Mouse (Mus musculus) neural tube, embryonic 12.5 days (tissue): ENCODE measurements around the gene Nufip2. TPM values are rescaled to one million over a fixed set of nuclear protein-coding genes. Genes with fewer than 3 reads are reported as not detected.

Source experiments
- ATAC-seq: fragments of 200-750 bp; cut with Nextera tagmentation; 2 replicates; pipeline ENCODE4 v1.8.0; 2017; ENCODE audit warnings: low read depth, mild to moderate bottlenecking, moderate TSS enrichment, moderate library complexity; ENCODE audit not compliant: low FRiP score
- H3K27ac ChIP-seq: fragments of 300-500 bp; sonication (generic); 2 replicates; pipeline ENCODE4 v1.5.1; 2016
- H3K27me3 ChIP-seq: fragments of 300-500 bp; sonication (generic); replicated peaks from 2 replicates; pipeline ENCODE4 v1.6.1; 2016; ENCODE audit warnings: mild to moderate bottlenecking
- H3K36me3 ChIP-seq: fragments of 300-500 bp; sonication (generic); 2 replicates; pipeline ENCODE4 v1.6.1; 2016; ENCODE audit warnings: mild to moderate bottlenecking
- H3K4me1 ChIP-seq: fragments of 300-500 bp; sonication (generic); 2 replicates; pipeline ENCODE4 v1.6.1; 2016
- H3K4me2 ChIP-seq: fragments of 300-500 bp; sonication (generic); replicated peaks from 2 replicates; pipeline ENCODE4 v1.6.1; 2016; ENCODE audit warnings: mild to moderate bottlenecking
- H3K4me3 ChIP-seq: fragments of 300-500 bp; sonication (generic); 2 replicates; pipeline ENCODE4 v1.5.1; 2016
- H3K9ac ChIP-seq: fragments of 300-500 bp; sonication (generic); 2 replicates; pipeline ENCODE4 v1.6.1; 2016; ENCODE audit warnings: mild to moderate bottlenecking
- H3K9me3 ChIP-seq: fragments of 300-500 bp; sonication (generic); 2 replicates; pipeline ENCODE4 v1.6.1; 2016; ENCODE audit warnings: mild to moderate bottlenecking
- WGBS: fragments of 180-500 bp; shearing (Covaris S2); methylation state at CpG from one replicate; pipeline ENCODE4 v1.1.7; 2016; 5-methylcytosine and 5-hydroxymethylcytosine counted together
- polyA plus RNA-seq: library from polyadenylated mRNA; unstranded; fragments of >200 nt; fragmentation: Nextera tagmentation; extraction: Ambion mirVana; gene quantifications from 2 replicates; pipeline ENCODE4 v1.2.1, GENCODE M21; 2016

The Nufip2 gene
- polyA plus RNA-seq, 1 experiment from 2014 or later = 4.1 TPM

DNA sequence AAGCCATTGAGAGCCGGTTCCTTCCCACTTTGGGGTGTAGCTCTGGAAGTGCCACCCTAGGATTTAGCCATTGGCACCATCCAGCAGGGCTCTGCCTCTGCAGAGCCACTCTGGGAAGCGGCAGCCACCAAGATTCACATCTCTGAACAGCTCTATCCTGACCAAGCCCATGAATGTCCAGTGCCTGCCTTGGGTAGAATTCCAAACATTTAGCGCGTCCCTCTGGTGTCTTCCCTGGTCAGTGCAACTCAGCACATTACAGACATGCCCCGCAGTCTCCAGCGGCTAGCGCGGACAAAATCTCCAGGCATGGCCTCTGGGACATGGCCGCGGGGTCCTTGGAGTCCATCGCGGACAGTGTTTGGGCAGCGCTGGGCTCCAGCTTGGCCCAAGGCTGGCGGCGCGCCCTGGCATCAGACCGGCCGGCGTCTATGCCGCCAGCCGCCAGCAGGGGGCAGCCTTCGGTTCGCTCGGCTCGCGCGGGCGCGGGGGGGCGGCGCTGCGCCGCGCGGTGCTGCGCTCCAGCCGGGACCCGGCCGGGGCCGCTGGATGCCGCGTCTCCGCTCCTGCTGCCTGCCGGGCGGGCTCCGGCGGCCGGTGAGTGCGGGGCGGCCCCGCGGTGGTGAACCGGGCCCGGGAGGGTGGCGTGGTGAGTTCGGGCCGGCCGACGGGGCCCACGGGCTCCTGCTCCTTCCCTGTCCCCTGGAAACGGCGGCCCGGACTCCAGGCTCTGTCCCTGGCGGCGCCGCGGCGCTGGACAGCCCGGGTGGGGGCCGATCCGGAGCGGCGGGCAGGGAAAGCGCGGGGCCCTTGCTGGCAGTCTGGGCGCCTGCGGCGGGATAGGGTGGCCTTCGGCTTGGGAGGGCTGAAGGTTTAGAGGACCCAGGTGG is 77.1 kb downstream of the Nufip2 start, which contains the start of gene Myo18a:
Myo18a (plus strand) TSS at position 464 of the 890 bp plus-strand sequence.
- Histone ChIP-seq H3K4me3 (peak within 1 kb of the TSS; percentile 98), H3K36me3 (no peaks in the 10 kb centered on the region), H3K9ac (peak within 1 kb of the TSS; percentile 99), H3K27me3 (no peaks in the 10 kb centered on the region), H3K27ac (peak within 1 kb of the TSS; percentile 85), H3K4me1 (peaks cover 36% of the 10 kb centered on the region), H3K9me3 (no peaks in the 10 kb centered on the region), H3K4me2 (peak within 1 kb of the TSS; percentile 92)
- 1% methylated on average over 79 of the region's 79 CpGs for WGBS
- ATAC-seq = peak; percentile 85

DNA sequence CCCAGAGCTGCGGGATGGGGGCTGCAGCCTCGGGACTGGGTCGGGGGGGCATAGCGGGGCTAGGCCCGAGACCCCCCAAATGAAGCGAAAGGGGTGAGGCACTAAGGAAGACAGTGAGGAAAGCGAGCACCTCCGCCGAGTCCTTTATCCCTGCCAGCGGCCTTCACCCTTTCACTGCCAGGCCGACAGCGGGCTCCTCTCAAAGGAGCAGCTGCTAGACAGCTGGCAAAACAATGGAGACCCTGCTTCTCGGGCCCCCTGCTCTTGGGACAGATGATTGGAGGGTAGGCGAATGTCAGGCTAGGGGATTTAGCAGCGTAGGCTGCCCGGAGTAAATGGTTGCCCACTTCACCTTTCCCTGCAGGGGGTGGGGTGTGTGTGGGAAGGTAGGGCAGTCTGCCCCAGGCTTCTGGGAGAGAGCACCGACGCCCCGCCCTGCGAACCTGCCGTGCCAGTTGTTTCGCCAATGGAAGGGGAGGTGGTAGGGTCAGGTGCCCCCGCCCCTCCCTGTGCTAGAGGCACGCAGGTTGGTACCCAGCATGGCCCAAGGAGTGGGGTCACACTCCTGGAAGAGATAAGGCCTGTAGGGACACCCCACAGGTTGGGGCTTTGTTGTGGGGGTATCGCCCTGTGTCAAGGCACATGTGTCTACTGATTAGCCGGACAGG is 77.9 kb downstream of the Nufip2 start:
- H3K9me3 ChIP-seq = no peaks in the 10 kb centered on the region
- no peaks in the 10 kb centered on the region for H3K36me3 ChIP-seq
- H3K27me3 ChIP-seq = no peaks in the 10 kb centered on the region
- peak overlapping the region; percentile 92 for H3K4me2 ChIP-seq
- peaks cover 36% of the 10 kb centered on the region for H3K4me1 ChIP-seq
- H3K4me3 ChIP-seq = peak overlapping the region; percentile 98
- peak overlapping the region; percentile 99 for H3K9ac ChIP-seq
- 5% methylated on average over 26 of the region's 26 CpGs for WGBS
- ATAC-seq = peak; percentile 83
- peak overlapping the region; percentile 85 for H3K27ac ChIP-seq

DNA sequence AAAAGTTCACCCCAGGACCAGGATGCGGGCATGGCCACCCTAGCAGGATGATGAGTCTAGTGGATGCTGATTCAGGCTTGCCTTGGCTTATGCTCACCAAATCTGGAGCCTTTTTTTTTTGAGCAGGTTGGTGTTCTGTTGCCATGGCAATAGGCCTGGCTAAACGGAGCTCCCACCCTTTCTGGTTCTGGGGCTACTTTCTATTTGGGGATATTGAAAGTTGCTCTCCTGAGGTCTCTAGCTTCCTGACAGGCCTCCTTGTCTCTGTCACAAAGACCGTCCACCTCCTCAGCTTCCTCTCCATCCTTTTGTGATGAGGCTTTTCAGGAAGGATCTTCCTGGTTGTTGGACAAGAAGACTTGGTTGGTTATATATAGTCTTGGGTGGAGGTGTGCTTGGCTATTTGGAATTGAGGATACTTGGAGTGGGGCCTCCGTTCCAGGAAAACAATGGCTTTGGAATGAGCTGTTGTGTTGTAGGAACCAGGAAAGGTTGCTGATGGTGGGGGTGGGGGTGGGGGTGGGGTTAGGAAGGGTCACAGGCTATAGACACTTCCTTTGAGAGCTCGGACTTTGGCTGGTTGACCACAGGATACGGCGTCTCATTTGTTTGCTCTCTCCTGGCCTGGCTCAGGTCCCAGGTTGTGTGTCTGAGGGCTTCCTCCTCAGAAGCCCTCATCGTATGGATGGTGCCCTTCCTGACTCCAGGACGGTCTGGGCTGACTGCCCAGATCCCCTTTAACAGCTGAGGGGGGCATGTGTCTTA is 78.9 kb downstream of the Nufip2 start:
- H3K4me2 ChIP-seq = peak overlapping the region; percentile 92
- 53% methylated on average over 9 of the region's 9 CpGs for WGBS
- no peak for ATAC-seq
- H3K27me3 ChIP-seq = no peaks in the 10 kb centered on the region
- H3K27ac ChIP-seq = no peak overlapping the region
- peaks cover 36% of the 10 kb centered on the region for H3K4me1 ChIP-seq
- no peaks in the 10 kb centered on the region for H3K9me3 ChIP-seq
- H3K4me3 ChIP-seq = peak overlapping the region; percentile 98
- H3K9ac ChIP-seq = peak overlapping the region; percentile 99; the same call in 1 of the 2 replicates
- no peaks in the 10 kb centered on the region for H3K36me3 ChIP-seq

DNA sequence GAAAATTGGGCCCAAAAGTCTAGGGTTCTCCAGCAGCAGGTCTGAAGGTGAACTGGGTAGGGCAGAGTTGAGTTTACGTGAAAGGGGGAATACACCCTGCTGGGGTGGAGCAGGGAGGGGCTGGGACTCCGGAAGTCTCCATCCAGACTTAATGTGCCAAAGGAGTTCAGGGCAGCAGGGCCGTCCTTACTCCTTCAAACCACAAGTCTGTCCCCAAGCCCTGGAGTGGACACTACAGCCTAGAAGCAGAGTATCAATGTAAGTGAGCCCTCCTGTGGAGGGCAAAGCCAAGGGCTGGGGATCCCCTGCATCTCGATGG is 79.5 kb downstream of the Nufip2 start:
- no peaks in the 10 kb centered on the region for H3K27me3 ChIP-seq
- H3K4me3 ChIP-seq = no peak overlapping the region
- H3K36me3 ChIP-seq = no peaks in the 10 kb centered on the region
- H3K27ac ChIP-seq = no peak overlapping the region
- no peak overlapping the region for H3K9ac ChIP-seq
- peaks cover 36% of the 10 kb centered on the region for H3K4me1 ChIP-seq
- H3K9me3 ChIP-seq = no peaks in the 10 kb centered on the region
- ATAC-seq = no peak
- H3K4me2 ChIP-seq = peak overlapping the region; percentile 92
- 42% methylated on average over 4 of the region's 4 CpGs for WGBS

DNA sequence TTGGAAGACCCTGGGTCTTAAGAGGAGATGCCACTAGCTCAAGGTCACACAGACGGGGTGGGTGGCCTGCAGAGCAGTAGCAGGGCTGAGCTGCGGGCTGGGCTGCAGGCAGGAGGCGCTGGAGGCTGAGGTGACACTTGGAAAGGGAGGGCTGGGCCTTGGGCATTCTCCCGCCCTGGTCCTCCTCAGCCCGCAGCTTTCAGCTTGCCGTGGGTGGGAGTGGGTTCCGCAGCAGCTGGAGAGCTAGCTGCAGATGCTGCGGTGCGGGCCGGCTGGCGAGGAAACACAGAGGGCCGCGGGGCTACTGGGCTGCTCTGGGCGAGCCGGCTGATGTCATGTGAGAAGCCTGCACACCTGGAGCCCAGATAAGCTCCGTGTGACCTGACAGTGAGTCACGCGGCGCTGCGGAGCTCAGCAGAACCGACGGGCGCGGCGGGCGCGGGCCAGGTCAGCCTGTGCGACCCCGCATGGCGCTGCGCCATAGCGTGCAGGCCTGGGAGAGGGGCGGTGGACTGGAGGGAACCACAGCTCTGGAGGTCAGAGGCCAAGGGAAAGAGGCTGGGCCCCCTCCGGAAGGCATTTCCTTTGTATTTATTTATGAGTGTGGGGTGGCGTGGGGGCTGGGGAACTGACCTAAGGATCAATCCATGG is 80.5 kb downstream of the Nufip2 start:
- ATAC-seq = no peak
- Histone ChIP-seq H3K4me2 (peak overlapping the region; percentile 92), H3K9me3 (no peaks in the 10 kb centered on the region), H3K27me3 (no peaks in the 10 kb centered on the region), H3K4me3 (peak overlapping the region; percentile 33), H3K4me1 (peaks cover 36% of the 10 kb centered on the region), H3K27ac (0 out of 2 replicates have a peak overlapping the region, but pooled peaks have one; percentile 20), H3K9ac (peak overlapping the region; percentile 64), H3K36me3 (no peaks in the 10 kb centered on the region)
- WGBS = under 1% methylated on average over 35 of the region's 35 CpGs

DNA sequence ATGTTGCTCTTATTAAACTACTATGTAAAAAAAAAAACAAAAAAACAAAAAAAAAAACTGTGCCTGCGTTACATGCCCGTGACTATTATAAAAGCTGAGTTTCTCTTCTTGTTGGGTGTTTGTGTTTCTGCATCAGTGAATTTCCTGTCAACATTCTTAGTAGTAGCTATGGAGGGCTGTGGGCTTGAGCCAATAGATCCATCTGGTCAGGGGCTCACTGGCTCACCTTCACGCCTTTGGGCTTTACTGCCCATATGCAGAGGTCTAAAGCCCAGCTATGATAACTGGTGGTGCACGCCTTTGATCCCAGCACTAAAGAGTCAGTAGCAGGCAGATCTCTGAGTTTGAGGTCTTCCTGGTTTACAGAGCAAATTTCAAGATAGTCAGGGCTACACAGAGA is 83.5 kb downstream of the Nufip2 start:
- Histone ChIP-seq H3K27ac (no peak overlapping the region), H3K4me2 (no peak overlapping the region), H3K4me3 (no peak overlapping the region), H3K36me3 (no peaks in the 10 kb centered on the region), H3K9me3 (no peaks in the 10 kb centered on the region), H3K9ac (no peak overlapping the region), H3K4me1 (peaks cover 28% of the 10 kb centered on the region), H3K27me3 (no peaks in the 10 kb centered on the region)
- WGBS = 86% methylated on average over 4 of the region's 4 CpGs
- no peak for ATAC-seq

DNA sequence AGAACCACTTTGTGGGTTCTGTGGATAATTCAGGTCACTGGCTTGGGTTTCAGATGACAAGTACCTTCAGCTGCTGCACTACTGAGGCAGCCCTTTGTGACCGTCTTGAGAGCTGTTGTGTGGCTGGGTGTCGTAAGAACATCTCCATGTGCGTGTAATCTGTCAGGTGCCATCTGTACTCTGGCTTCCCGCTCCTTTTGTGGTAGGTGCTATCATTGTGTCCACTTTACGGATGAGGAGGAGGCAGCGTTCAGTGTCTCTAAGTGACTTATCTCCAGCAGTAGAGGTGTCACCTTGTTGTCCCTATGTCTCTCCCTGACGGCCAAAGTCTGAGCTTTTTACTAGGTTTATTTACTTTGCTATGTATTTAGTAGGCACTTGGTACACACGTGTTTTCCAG is 84.4 kb downstream of the Nufip2 start:
- H3K9ac ChIP-seq = no peak overlapping the region
- no peaks in the 10 kb centered on the region for H3K9me3 ChIP-seq
- no peak overlapping the region for H3K4me3 ChIP-seq
- no peaks in the 10 kb centered on the region for H3K36me3 ChIP-seq
- ATAC-seq = no peak
- 79% methylated on average over 8 of the region's 8 CpGs for WGBS
- H3K4me2 ChIP-seq = no peak overlapping the region
- H3K4me1 ChIP-seq = peaks cover 19% of the 10 kb centered on the region
- no peak overlapping the region for H3K27ac ChIP-seq
- no peaks in the 10 kb centered on the region for H3K27me3 ChIP-seq

DNA sequence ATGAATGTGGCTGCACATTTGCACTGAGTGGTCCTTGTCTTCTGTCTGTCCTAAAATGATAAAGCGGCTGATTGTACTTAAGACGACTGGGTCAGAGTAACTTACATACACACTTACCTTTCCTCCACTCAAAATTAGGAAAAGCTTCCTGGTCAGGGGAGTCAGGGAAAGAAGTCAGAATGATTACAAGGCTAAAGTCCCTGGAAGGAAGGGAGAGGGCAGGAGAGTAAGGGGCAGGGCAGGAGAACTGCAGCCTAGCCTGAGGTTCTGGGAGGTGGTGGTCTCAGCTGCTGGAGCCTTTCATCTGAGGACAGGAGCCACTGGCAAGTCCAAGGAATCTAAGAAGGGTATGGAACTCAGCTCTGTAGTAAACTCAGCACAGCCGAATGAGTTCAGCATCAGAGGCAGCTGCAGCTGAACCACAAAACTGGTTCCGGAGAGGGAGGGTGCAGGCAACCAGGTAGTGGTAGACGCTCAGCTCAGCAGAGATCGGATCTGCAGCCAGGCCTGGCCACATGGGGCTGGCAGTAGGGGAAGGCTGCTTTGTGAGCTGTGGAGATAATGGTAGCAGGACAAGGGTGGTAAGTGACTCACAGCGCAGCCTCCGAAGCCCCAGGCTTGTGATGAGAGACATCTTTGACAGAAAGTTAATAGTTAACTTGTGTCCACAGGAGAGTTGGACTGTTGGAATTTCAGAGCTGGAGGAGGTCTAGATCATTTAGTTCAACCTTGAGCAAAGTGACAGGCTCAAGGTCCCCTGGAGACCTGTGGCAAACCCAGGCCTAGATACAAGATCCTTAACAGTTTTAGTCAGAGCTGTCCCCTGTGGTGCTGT is 86.1 kb downstream of the Nufip2 start:
- Histone ChIP-seq H3K9ac (no peak overlapping the region), H3K27ac (no peak overlapping the region), H3K4me3 (no peak overlapping the region), H3K36me3 (no peaks in the 10 kb centered on the region; the same call in 1 of the 2 replicates), H3K4me2 (no peak overlapping the region), H3K9me3 (no peaks in the 10 kb centered on the region), H3K4me1 (0 out of 2 replicates have a peak, but pooled peaks cover 6% of the 10 kb centered on the region), H3K27me3 (no peaks in the 10 kb centered on the region)
- no peak for ATAC-seq
- WGBS = 55% methylated on average over 8 of the region's 8 CpGs

DNA sequence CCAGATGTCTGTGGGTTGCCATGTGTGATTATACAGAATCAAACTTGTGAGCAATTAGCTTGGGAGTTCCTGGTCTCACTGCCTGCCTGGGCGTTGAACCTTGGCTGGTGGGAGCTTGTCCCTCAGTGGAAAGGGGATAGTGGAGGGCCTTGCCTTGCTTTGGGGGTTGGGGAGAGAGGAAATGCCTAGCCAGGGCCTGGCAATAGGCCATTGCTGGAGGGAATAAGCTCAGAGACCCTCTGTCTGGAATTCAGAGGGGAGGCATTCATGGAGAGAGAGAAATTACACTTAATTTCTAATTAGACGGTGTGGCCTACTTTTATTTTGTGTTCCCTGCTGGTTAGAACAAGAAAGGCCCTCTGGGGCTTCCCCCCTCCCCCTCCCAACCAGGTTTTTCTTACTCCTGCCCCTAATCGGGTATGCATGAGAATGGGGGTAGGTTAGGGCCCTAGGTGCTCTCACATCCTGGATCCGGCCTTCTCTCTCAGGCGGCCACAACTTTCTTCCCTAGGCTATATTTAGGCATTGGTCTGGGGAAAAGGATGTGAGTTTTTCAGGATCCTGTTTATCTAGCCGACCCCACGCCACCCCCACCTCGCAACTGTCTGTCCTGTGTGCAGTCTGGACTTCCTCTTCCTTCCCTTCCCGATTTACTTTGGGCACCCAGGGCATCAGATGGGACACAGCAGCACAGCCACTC is 89.9 kb downstream of the Nufip2 start:
- WGBS = 50% methylated on average over 9 of the region's 9 CpGs
- Histone ChIP-seq H3K36me3 (peaks cover 23% of the 10 kb centered on the region), H3K27ac (no peak overlapping the region), H3K27me3 (no peaks in the 10 kb centered on the region), H3K4me3 (no peak overlapping the region), H3K9me3 (no peaks in the 10 kb centered on the region), H3K4me1 (0 out of 2 replicates have a peak, but pooled peaks cover 6% of the 10 kb centered on the region), H3K9ac (0 out of 2 replicates have a peak overlapping the region, but pooled peaks have one; percentile 17), H3K4me2 (no peak overlapping the region)
- ATAC-seq = no peak

DNA sequence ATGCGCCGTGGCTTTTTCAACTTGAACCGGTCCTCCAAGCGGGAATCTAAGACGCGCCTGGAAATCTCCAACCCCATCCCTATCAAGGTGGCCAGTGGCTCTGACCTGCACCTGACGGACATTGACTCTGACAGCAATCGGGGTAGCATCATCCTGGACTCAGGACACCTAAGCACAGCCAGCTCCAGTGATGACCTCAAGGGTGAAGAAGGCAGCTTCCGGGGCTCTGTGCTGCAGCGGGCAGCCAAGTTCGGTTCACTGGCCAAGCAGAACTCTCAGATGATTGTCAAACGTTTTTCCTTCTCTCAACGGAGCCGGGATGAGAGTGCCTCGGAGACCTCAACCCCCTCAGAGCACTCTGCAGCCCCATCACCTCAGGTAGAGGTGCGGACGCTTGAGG is 91.5 kb downstream of the Nufip2 start:
- 92% methylated on average over 17 of the region's 17 CpGs for WGBS
- H3K36me3 ChIP-seq = peaks cover 23% of the 10 kb centered on the region
- H3K4me2 ChIP-seq = no peak overlapping the region
- no peaks in the 10 kb centered on the region for H3K27me3 ChIP-seq
- H3K9me3 ChIP-seq = no peaks in the 10 kb centered on the region
- no peak for ATAC-seq
- H3K4me1 ChIP-seq = 0 out of 2 replicates have a peak, but pooled peaks cover 3% of the 10 kb centered on the region
- no peak overlapping the region for H3K9ac ChIP-seq
- H3K27ac ChIP-seq = no peak overlapping the region
- no peak overlapping the region for H3K4me3 ChIP-seq
